Mouse (Mus musculus): ENCODE measurements around the gene Kmt2c.
"Not testable (repeated sequence)": the region's sequence is repeated elsewhere in the genome, so short reads cannot be mapped to it uniquely, and the experiment has no call there.

The Kmt2c gene

GRCm38 (mm10) chr5:25224377-25224776 lies 274.2 kb downstream of the Kmt2c start:
- not testable (repeated sequence) for DNase-seq (ENCODE audit: low spot score in 2 of 2)

GRCm38 (mm10) chr5:25222752-25223702 lies 275.6 kb downstream of the Kmt2c start, which contains the start of gene E130116L18Rik:
TSS of gene E130116L18Rik (minus strand) at chr5:25223153.
- DNase-seq (ENCODE audit: low spot score in 2 of 2): peak; percentile 78 to 90
